Mouse (Mus musculus) left cerebral cortex, postnatal 14 days (tissue): ENCODE results near the gene Fam69a. TPM values are rescaled to one million over a fixed set of nuclear protein-coding genes. Genes with fewer than 3 reads are reported as not detected.
"Not testable (repeated sequence)": the region's sequence is repeated elsewhere in the genome, so short reads cannot be mapped to it uniquely, and the experiment has no call there.

Experiments
- DNase-seq, 2 experiments: peaks; one replicate each; pipeline ENCODE4 v3.0.0; 2021 to 2022; ENCODE audit warnings: low spot score in 2 of 2, mixed read lengths in 1 of 2
- intact Hi-C: fragments of 180-260 bp; cut with DNase I; formaldehyde crosslinking; loops from one replicate; pipeline ENCODE4 v1.15.1; 2025
- total RNA-seq, 2 experiments: library from RNA; stranded (reverse); gene quantifications; 2 replicates each; pipeline ENCODE4 v1.2.3; 2021

Gene Fam69a
- total RNA-seq, 2 experiments from 2014 or later: 42.3 to 47.3 TPM

- intact Hi-C loops: no loop called here
- no peak for DNase-seq
These were observed 26.2 kb downstream of the Fam69a start for GRCm38 (mm10) chr5:107960532-107961202.

GRCm38 (mm10) chr5:107959624-107960300 lies 27.1 kb downstream of the Fam69a start:
- intact Hi-C loops: no loop called here
- DNase-seq: no peak

GRCm38 (mm10) chr5:107950643-107951042 lies 36.2 kb downstream of the Fam69a start:
- intact Hi-C loops: no loop called here
- DNase-seq: no peak

GRCm38 (mm10) chr5:107949607-107950006 lies 37.3 kb downstream of the Fam69a start:
- DNase-seq: no peak
- intact Hi-C loops: no loop called here

- no peak for DNase-seq
- intact Hi-C loops: no loop called here
These were observed 38.0 kb downstream of the Fam69a start for GRCm38 (mm10) chr5:107948899-107949298.

- intact Hi-C loops: no loop called here
- DNase-seq: no peak
These were observed 39.3 kb downstream of the Fam69a start for GRCm38 (mm10) chr5:107947548-107947947.

GRCm38 (mm10) chr5:107946475-107946874 lies 40.4 kb downstream of the Fam69a start:
- no peak for DNase-seq
- intact Hi-C loops: no loop called here

GRCm38 (mm10) chr5:107943526-107943925 lies 43.4 kb downstream of the Fam69a start:
- intact Hi-C loops: no loop called here
- DNase-seq: no peak

- intact Hi-C loops: no loop called here
- DNase-seq: no peak
These were observed 43.9 kb downstream of the Fam69a start for GRCm38 (mm10) chr5:107942941-107943340.

GRCm38 (mm10) chr5:107941222-107941621 lies 45.7 kb downstream of the Fam69a start:
- DNase-seq: no peak
- intact Hi-C loops: no loop called here

GRCm38 (mm10) chr5:107939701-107940100 lies 47.2 kb downstream of the Fam69a start:
- DNase-seq: no peak
- intact Hi-C loops: no loop called here

- intact Hi-C loops: no loop called here
- DNase-seq: no peak
These were observed 48.0 kb downstream of the Fam69a start for GRCm38 (mm10) chr5:107938886-107939285.

GRCm38 (mm10) chr5:107938483-107938882 lies 48.4 kb downstream of the Fam69a start:
- intact Hi-C loops: not testable (repeated sequence)

GRCm38 (mm10) chr5:107936625-107937389 lies 50.1 kb downstream of the Fam69a start:
- intact Hi-C loops: no loop called here
- DNase-seq: no peak

More at GRCm38 (mm10) chr5:107938483-107938882, 48.4 kb downstream of the Fam69a start:
- DNase-seq: not testable (repeated sequence)

GRCm38 (mm10) chr5:107934770-107935543 lies 51.9 kb downstream of the Fam69a start:
- intact Hi-C loops: no loop called here
- DNase-seq: no peak

GRCm38 (mm10) chr5:107933202-107933974 lies 53.5 kb downstream of the Fam69a start:
- intact Hi-C loops: no loop called here
- DNase-seq: no peak

GRCm38 (mm10) chr5:107932556-107932955 lies 54.3 kb downstream of the Fam69a start:
- intact Hi-C loops: no loop called here
- no peak for DNase-seq

- no peak for DNase-seq
- intact Hi-C loops: no loop called here
These were observed 60.2 kb downstream of the Fam69a start for GRCm38 (mm10) chr5:107926550-107927249.
